Mouse (Mus musculus): ENCODE results near the gene Ovca2.

DNA sequence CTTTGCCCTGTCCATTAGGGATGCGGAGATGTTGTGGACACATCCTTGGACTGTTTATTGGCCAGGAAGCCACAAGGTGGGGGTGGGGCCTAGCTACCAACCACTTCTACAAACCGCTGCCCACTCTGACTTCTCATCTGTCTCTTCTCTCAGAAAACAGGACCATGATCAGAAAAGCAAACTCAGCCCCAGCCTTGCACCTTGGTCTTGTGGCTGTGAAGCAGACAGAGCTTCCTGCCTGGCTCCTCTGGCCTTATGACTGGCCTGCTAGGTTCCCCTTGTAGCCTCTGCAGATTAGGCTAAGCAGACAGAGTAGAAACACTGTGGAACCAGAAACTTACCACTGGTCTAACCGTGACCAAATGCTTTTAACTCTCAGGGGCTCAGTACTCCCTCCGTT, 30.7 kb upstream of the Ovca2 start:
- TF ChIP-seq CTCF (IDR thresholded peaks at IDR 0.05; ENCODE audit: extremely low read depth, insufficient read length, insufficient replicate concordance, low read depth, low read length), result no peak
- TF ChIP-seq POLR2A (IDR thresholded peaks at IDR 0.05; ENCODE audit: low read depth, low read length), result no peak
